Mouse (Mus musculus) frontal cortex, adult (tissue): ENCODE data around the gene Chrm1.
"Not testable (repeated sequence)": the region's sequence is repeated elsewhere in the genome, so short reads cannot be mapped to it uniquely, and the experiment has no call there.

Experiments
- ATAC-seq: cut with Nextera tagmentation; 2 replicates; pipeline ENCODE4 v1.9.2; 2017; ENCODE audit warnings: mild to moderate bottlenecking, moderate library complexity, mixed read lengths; ENCODE audit not compliant: low TSS enrichment

Chrm1 gene

GRCm38 (mm10) chr19:8716767-8717475 lies 53.3 kb downstream of the Chrm1 start:
- ATAC-seq: no peak

GRCm38 (mm10) chr19:8718357-8718756 lies 54.8 kb downstream of the Chrm1 start:
- ATAC-seq: no peak

- ATAC-seq: not testable (repeated sequence)
Observed at GRCm38 (mm10) chr19:8719037-8719436, 55.4 kb downstream of the Chrm1 start.

- no peak for ATAC-seq
Observed at GRCm38 (mm10) chr19:8721378-8721777, 57.8 kb downstream of the Chrm1 start.

GRCm38 (mm10) chr19:8722021-8722420 lies 58.4 kb downstream of the Chrm1 start:
- ATAC-seq: no peak

- ATAC-seq: no peak; the same call in 1 of the 2 replicates
Observed at GRCm38 (mm10) chr19:8722559-8722906, 58.9 kb downstream of the Chrm1 start.

GRCm38 (mm10) chr19:8722907-8723573 lies 59.5 kb downstream of the Chrm1 start, which contains the start of gene Slc3a2:
Gene Slc3a2 (minus strand): TSS chr19:8723369.
- ATAC-seq: peak; percentile 94

GRCm38 (mm10) chr19:8723574-8724346 lies 60.2 kb downstream of the Chrm1 start:
- ATAC-seq: no peak

GRCm38 (mm10) chr19:8724392-8724791 lies 60.8 kb downstream of the Chrm1 start:
- ATAC-seq: no peak

GRCm38 (mm10) chr19:8725081-8725613 lies 61.6 kb downstream of the Chrm1 start:
- ATAC-seq: no peak

- no peak for ATAC-seq
Observed at GRCm38 (mm10) chr19:8726609-8727390, 63.2 kb downstream of the Chrm1 start.

GRCm38 (mm10) chr19:8727495-8728114 lies 64.0 kb downstream of the Chrm1 start:
- no peak for ATAC-seq

- not testable (repeated sequence) for ATAC-seq
Observed at GRCm38 (mm10) chr19:8728335-8729099, 64.9 kb downstream of the Chrm1 start.
